ENCODE assay signal across 8 mouse cellular contexts in genomic region chr3:152477796-152478527, GRCm38 (mm10).
DNase-seq lines count a peak whose midpoint lies in the region; ATAC-seq lines count a peak whose summit lies in the region.

No protein-coding gene starts in this region.

- H3K27ac ChIP-seq in intestine, embryonic 16.5 days (ENCODE audit: low read length): peak overlapping the region; percentile 43
- H3K27ac ChIP-seq in limb, embryonic 12.5 days: peak overlapping the region; percentile 53
- no peak overlapping the region for H3K27ac ChIP-seq in midbrain, embryonic 12.5 days (replicated peaks)

- DNase-seq in frontal cortex, postnatal 25 days (ENCODE audit: low spot score in 2 of 2): no peak
- peak; percentile 81 for DNase-seq in embryo, embryonic 10 days (ENCODE audit: low spot score)
- DNase-seq in spleen, adult 18-20 months: peak; percentile 47 to 65

- H3K9me3 ChIP-seq in intestine, embryonic 16.5 days (ENCODE audit: control insufficient read depth, low read length): no peaks in the 10 kb centered on the region
- no peaks in the 10 kb centered on the region for H3K9me3 ChIP-seq in limb, embryonic 12.5 days
- no peaks in the 10 kb centered on the region for H3K9me3 ChIP-seq in midbrain, embryonic 12.5 days

- peak overlapping the region; percentile 60 for H3K4me2 ChIP-seq in intestine, embryonic 16.5 days (ENCODE audit: low read depth, low read length)
- peak overlapping the region; percentile 74 for H3K4me2 ChIP-seq in limb, embryonic 12.5 days
- H3K4me2 ChIP-seq in midbrain, embryonic 12.5 days (replicated peaks): peak overlapping the region; percentile 54

- WGBS in intestine, embryonic 16.5 days: 3% methylated on average over 23 of the region's 23 CpGs
- WGBS in limb, embryonic 12.5 days: 3% methylated on average over 23 of the region's 23 CpGs
- WGBS in midbrain, embryonic 12.5 days: 4% methylated on average over 23 of the region's 23 CpGs

- no peaks in the 10 kb centered on the region for H3K4me1 ChIP-seq in intestine, embryonic 16.5 days (ENCODE audit: control insufficient read depth, insufficient read depth, low read length)
- peaks cover 26% of the 10 kb centered on the region for H3K4me1 ChIP-seq in limb, embryonic 12.5 days (replicated peaks)
- H3K4me1 ChIP-seq in midbrain, embryonic 12.5 days: peaks cover 20% of the 10 kb centered on the region

- peak overlapping the region; percentile 39 for H3K4me3 ChIP-seq in intestine, embryonic 16.5 days (ENCODE audit: low read length)
- H3K4me3 ChIP-seq in limb, embryonic 12.5 days (replicated peaks): peak overlapping the region; percentile 43
- H3K4me3 ChIP-seq in midbrain, embryonic 12.5 days: peak overlapping the region; percentile 30

- ATAC-seq in frontal cortex, adult (ENCODE audit: low TSS enrichment): peak; percentile 74
- peak; percentile 66 for ATAC-seq in granulocyte monocyte progenitor cell, adult 5-6 weeks (replicated peaks; ENCODE audit: poor library complexity, severe bottlenecking)
- peak; percentile 85 for ATAC-seq in intestine, embryonic 16.5 days
- peak; percentile 73 for ATAC-seq in limb, embryonic 12.5 days (ENCODE audit: insufficient number of reproducible peaks, insufficient read depth, low FRiP score, low TSS enrichment, low read depth)
- peak; percentile 61 for ATAC-seq in midbrain, embryonic 12.5 days (ENCODE audit: low FRiP score, low read depth)

- H3K27me3 ChIP-seq in intestine, embryonic 16.5 days (replicated peaks; ENCODE audit: control insufficient read depth, insufficient read depth, low read length): no peaks in the 10 kb centered on the region
- no peaks in the 10 kb centered on the region for H3K27me3 ChIP-seq in limb, embryonic 12.5 days
- H3K27me3 ChIP-seq in midbrain, embryonic 12.5 days: peaks cover 4% of the 10 kb centered on the region; the same call in 1 of the 2 replicates

- H3K36me3 ChIP-seq in intestine, embryonic 16.5 days (ENCODE audit: control insufficient read depth, insufficient read depth, low read length): no peaks in the 10 kb centered on the region
- no peaks in the 10 kb centered on the region for H3K36me3 ChIP-seq in limb, embryonic 12.5 days
- H3K36me3 ChIP-seq in midbrain, embryonic 12.5 days: no peaks in the 10 kb centered on the region

- peak overlapping the region; percentile 53 for H3K9ac ChIP-seq in intestine, embryonic 16.5 days (ENCODE audit: low read depth, low read length)
- peak overlapping the region; percentile 55 for H3K9ac ChIP-seq in limb, embryonic 12.5 days (replicated peaks)
- H3K9ac ChIP-seq in midbrain, embryonic 12.5 days (replicated peaks): peak overlapping the region; percentile 41

Comparison
In these comparisons a context has a peak if more than half of its experiments do, and no peak if none do; other contexts are left out.
1. DNase-seq: peak in embryo, embryonic 10 days (single experiment) and spleen, adult 18-20 months (2 of 2); none in frontal cortex, postnatal 25 days (0 of 2).
2. Peak in every context shown above with its lines, with median percentiles within 50 percentile points of each other: ATAC-seq, H3K4me2 ChIP-seq, H3K4me3 ChIP-seq and H3K9ac ChIP-seq.